In genomic region chr9:105377622-105378021, GRCm38 (mm10) we compare ENCODE assay signal across 29 mouse cellular contexts. TPM values are rescaled to one million over a fixed set of nuclear protein-coding genes. Genes with fewer than 3 reads are reported as not detected.
DNase-seq lines count a peak whose midpoint lies in the region; ATAC-seq lines count a peak whose summit lies in the region.
"Had no signal": no experiment of that assay in that cellular context is flagged by ENCODE, and none has a peak within 500 bp of the region (broad histone marks: within the 10 kb centered on the region; RNA-seq: fewer than 3 reads in every experiment).

No protein-coding gene starts in this region.

- ATAC-seq in midbrain, embryonic 13.5 days: no peak
- ATAC-seq: forebrain, embryonic 15.5 days; hindbrain, embryonic 16.5 days; intestine, embryonic 15.5 days had no signal

- H3K4me2 ChIP-seq in midbrain, embryonic 13.5 days (replicated peaks): no peak overlapping the region
- H3K4me2 ChIP-seq: embryonic facial prominence, embryonic 12.5 days; embryonic facial prominence, embryonic 15.5 days; forebrain, embryonic 12.5 days; forebrain, embryonic 15.5 days; heart, embryonic 11.5 days; hindbrain, embryonic 13.5 days; intestine, embryonic 15.5 days had no signal

- WGBS in midbrain, embryonic 13.5 days: 62% methylated on average over 3 of the region's 3 CpGs
- 84% methylated on average over 3 of the region's 3 CpGs for WGBS in midbrain, embryonic 10.5 days

- no peaks in the 10 kb centered on the region for H3K27me3 ChIP-seq in midbrain, embryonic 13.5 days
- no peaks in the 10 kb centered on the region for H3K27me3 ChIP-seq in midbrain, embryonic 10.5 days (ENCODE audit: low read depth, poor library complexity, severe bottlenecking)
- H3K27me3 ChIP-seq: embryonic facial prominence, embryonic 12.5 days; embryonic facial prominence, embryonic 15.5 days; forebrain, embryonic 12.5 days; forebrain, embryonic 15.5 days; hindbrain, embryonic 13.5 days; intestine, embryonic 15.5 days had no signal

- peak overlapping the region; percentile 30; the same call in 1 of the 2 replicates for H3K27ac ChIP-seq in midbrain, embryonic 13.5 days
- no peak overlapping the region for H3K27ac ChIP-seq in midbrain, embryonic 10.5 days (replicated peaks)
- H3K27ac ChIP-seq: embryonic facial prominence, embryonic 12.5 days; embryonic facial prominence, embryonic 15.5 days; forebrain, embryonic 12.5 days; gastrocnemius, adult 2 months; hindbrain, embryonic 10.5 days; hindbrain, embryonic 13.5 days; intestine, embryonic 15.5 days had no signal

- no peaks in the 10 kb centered on the region for H3K36me3 ChIP-seq in midbrain, embryonic 13.5 days
- H3K36me3 ChIP-seq in midbrain, embryonic 10.5 days: no peaks in the 10 kb centered on the region
- H3K36me3 ChIP-seq: embryonic facial prominence, embryonic 12.5 days; embryonic facial prominence, embryonic 15.5 days; forebrain, embryonic 12.5 days; forebrain, embryonic 15.5 days; hindbrain, embryonic 10.5 days; hindbrain, embryonic 13.5 days; intestine, embryonic 15.5 days had no signal

- peak; percentile 14 for DNase-seq in heart, adult 11 months
- DNase-seq in heart, adult 8-10 months (ENCODE audit: low spot score): no peak
- DNase-seq in midbrain, embryonic 10.5 days (ENCODE audit: low spot score): no peak
- peak; percentile 61 for DNase-seq in brain, adult 2 months (ENCODE audit: low read depth, low spot score)
- no peak for DNase-seq in left cerebral cortex, adult 18-20 months (ENCODE audit: low spot score in 2 of 2)
- no peak for DNase-seq in right cerebral cortex, postnatal 36 days (ENCODE audit: low spot score in 2 of 2)
- DNase-seq: adrenal gland, adult 8-10 months; adrenal gland, postnatal 25 days; B cell, adult 2 months; cerebellum, adult 18-20 months; cerebellum, adult 9-10 months; cerebellum, postnatal 25 days; gastrocnemius, adult 2 months; gastrocnemius, postnatal 14 days; heart, adult 18-20 months; heart, postnatal 36 days had no signal

- H3K4me3 ChIP-seq in midbrain, embryonic 13.5 days (replicated peaks): no peak overlapping the region
- H3K4me3 ChIP-seq in midbrain, embryonic 10.5 days: no peak overlapping the region
- H3K4me3 ChIP-seq: embryonic facial prominence, embryonic 12.5 days; embryonic facial prominence, embryonic 15.5 days; erythroblast, embryonic 14.5 days; forebrain, embryonic 12.5 days; forebrain, embryonic 15.5 days; gastrocnemius, adult 2 months; hindbrain, embryonic 10.5 days; hindbrain, embryonic 13.5 days; intestine, embryonic 15.5 days had no signal

- H3K9ac ChIP-seq in midbrain, embryonic 13.5 days (replicated peaks): no peak overlapping the region
- H3K9ac ChIP-seq: embryonic facial prominence, embryonic 12.5 days; embryonic facial prominence, embryonic 15.5 days; forebrain, embryonic 12.5 days; forebrain, embryonic 15.5 days; hindbrain, embryonic 13.5 days; intestine, embryonic 15.5 days had no signal

- H3K9me3 ChIP-seq in midbrain, embryonic 13.5 days: no peaks in the 10 kb centered on the region
- H3K9me3 ChIP-seq in midbrain, embryonic 10.5 days (replicated peaks): no peaks in the 10 kb centered on the region
- H3K9me3 ChIP-seq: embryonic facial prominence, embryonic 12.5 days; embryonic facial prominence, embryonic 15.5 days; forebrain, embryonic 12.5 days; forebrain, embryonic 15.5 days; hindbrain, embryonic 10.5 days; hindbrain, embryonic 13.5 days; intestine, embryonic 15.5 days had no signal

- peaks cover 38% of the 10 kb centered on the region for H3K4me1 ChIP-seq in midbrain, embryonic 13.5 days (replicated peaks)
- H3K4me1 ChIP-seq in midbrain, embryonic 10.5 days: peaks cover 3% of the 10 kb centered on the region; the same call in 1 of the 2 replicates
- H3K4me1 ChIP-seq: embryonic facial prominence, embryonic 12.5 days; embryonic facial prominence, embryonic 15.5 days; hindbrain, embryonic 10.5 days; intestine, embryonic 15.5 days had no signal

RNA-seq across cellular contexts. Expression of gene Aste1, which starts 17.6 kb away (rescaled TPM):
- total RNA-seq in heart, adult 8-10 months (2022): 1 to 10 TPM; 4.4 to 7.5 (median 5.2) TPM
- 14.3 and 15.1 TPM in 2 replicates for polyA plus RNA-seq in midbrain, embryonic 13.5 days (2015; fragmentation: Nextera tagmentation; extraction: Ambion mirVana)
- 14.9 and 15.1 TPM in 2 replicates for polyA plus RNA-seq in midbrain, embryonic 10.5 days (2016; fragmentation: Nextera tagmentation; extraction: Ambion mirVana)
- 10 to 100 TPM in 1 of 2 experiments, 1 to 10 TPM in 1; 8.4 to 10.4 TPM for total RNA-seq in left cerebral cortex, adult 18-20 months (2021)

RNA-seq across cellular contexts. Expression of gene Nek11, which starts 17.7 kb away (rescaled TPM):
- total RNA-seq in heart, adult 8-10 months (2022): not detected
- polyA plus RNA-seq in midbrain, embryonic 13.5 days (2015; fragmentation: Nextera tagmentation; extraction: Ambion mirVana): 1.6 and 3.4 TPM in 2 replicates
- polyA plus RNA-seq in midbrain, embryonic 10.5 days (2016; fragmentation: Nextera tagmentation; extraction: Ambion mirVana): 0.37 and 0.44 TPM in 2 replicates
- total RNA-seq in left cerebral cortex, adult 18-20 months (2021): 1 to 10 TPM; 1.5 to 1.7 TPM
- total RNA-seq: adrenal gland, postnatal 25 days; common myeloid progenitor, adult 5-6 weeks; gastrocnemius, adult 2 months; heart, adult 18-20 months; heart, postnatal 36 days; MEL had no signal
- polyA plus RNA-seq: erythroblast, embryonic 14.5 days had no signal

Comparison
In these comparisons a context has a peak if more than half of its experiments do, and no peak if none do; other contexts are left out.
1. DNase-seq: peak in heart, adult 11 months (single experiment) and brain, adult 2 months (single experiment); none in heart, adult 8-10 months (single experiment), midbrain, embryonic 10.5 days (single experiment), left cerebral cortex, adult 18-20 months (0 of 2) and right cerebral cortex, postnatal 36 days (0 of 2).